Mouse (Mus musculus) B cell, adult (primary cell): Measurements from ENCODE around the gene Sp140. TPM values are rescaled to one million over a fixed set of nuclear protein-coding genes. Genes with fewer than 3 reads are reported as not detected.

Source experiments
- total RNA-seq: library from RNA; stranded (reverse); gene quantifications from 4 replicates; pipeline ENCODE4 v1.2.4, GENCODE M21; 2023; ENCODE audit not compliant: inconsistent age

Sp140 gene
- total RNA-seq, result 160 to 178 TPM (median 174 TPM) in 4 replicates

DNA sequence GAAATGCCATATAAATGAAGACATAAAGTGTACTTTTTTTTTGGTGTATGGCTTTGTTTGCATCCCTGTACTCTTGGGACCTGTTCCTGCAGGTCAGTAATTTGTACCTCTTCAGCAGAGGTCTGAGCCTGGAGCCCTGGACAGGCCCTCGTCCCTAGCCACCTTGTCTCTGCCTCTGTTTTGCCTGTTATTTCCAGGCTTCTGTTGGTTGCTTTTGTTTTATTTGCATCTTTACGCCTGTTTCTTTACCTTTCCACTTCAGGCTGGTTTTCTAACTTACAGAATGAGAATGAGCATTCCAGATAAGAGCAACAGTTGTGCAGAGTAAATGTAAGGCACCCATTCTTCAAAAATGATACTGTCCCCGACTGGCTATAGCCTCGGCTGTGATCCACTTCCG is at the start of gene Sp140:
Gene Sp140 (plus strand): TSS at position 301 of the 400 bp plus-strand sequence.

DNA sequence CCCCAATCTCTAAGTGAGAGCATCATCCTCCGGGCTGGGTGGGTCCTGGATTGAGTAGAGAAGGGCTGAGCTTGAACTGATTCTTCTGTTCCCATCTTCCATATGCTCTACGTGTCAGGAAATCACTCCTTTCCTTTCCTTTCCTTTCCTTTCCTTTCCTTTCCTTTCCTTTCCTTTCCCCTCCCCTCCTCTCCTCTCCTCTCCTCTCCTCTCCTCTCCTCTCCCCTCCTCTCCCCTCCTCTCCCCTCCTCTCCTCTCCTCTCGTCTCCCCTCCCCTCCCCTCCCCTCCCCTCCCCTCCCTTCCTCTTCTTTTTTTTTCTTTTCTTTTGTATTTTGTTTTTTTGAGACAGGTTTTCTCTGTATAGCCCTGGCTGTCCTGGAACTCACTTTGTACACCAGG is 24.8 kb upstream of the Sp140 start, which contains the start of gene G530012D18Rik:
Gene G530012D18Rik (plus strand): TSS at position 301 of the 400 bp plus-strand sequence.

DNA sequence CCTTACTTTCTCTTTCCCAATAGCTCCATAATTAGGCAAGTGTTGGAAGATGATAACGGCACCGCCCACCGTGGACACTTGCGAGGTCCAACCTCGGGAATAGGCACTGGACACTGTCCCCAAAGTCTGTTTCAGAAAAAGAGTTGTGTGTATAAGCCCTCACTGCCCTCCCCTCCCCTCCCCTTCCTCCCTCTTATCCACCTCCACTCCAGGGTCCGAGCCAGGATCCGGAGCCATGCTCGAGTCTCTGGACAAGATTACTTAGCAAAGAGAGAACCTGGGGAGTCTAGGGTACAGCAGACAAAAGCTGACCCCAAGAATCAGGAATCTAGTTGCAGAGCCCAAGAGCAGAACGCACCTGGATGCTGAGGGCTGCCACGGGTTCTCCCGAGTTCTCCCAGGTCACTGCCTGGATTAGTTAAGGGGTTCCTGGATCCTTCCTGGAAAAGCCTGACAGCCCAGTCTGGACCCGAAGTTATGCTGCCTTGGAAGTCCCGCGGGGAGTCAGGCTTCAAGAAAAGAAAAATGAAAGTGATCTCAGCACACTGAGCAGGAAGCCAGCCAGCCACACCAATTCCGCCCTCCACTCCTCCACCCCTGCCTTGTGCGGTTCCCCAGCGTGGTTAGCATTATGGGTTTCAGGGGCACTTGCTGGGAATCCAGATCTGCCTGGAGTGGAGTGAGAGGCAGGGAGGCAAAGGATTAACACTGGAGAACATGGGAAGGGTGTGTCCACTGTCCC is 1.7 kb upstream of the Sp140 start, which contains the start of gene Sp110:
Gene Sp110 (minus strand): TSS at position 547 of the 742 bp plus-strand sequence.

DNA sequence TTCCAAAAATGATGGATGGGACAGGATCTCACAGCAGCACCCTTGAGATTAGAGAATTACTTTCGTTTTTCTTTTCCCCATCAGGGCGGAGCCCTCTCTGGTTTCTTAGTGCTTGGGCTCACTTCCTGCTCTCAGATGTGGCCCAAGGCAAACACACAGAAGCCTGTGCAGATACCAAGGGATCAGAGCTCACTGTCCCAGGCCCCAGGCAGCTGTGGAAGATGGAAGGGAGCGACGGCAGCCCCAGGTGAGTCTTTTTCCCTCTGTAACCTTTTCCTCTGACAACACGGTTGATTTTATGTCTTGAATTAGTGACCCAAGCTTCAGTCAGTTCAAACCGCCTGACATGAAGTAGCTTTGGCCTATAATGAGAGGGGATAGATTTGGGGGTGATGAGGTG is 49.7 kb downstream of the Sp140 start, which contains the start of gene Sp100:
Gene Sp100 (plus strand): TSS at position 108 of the 400 bp plus-strand sequence.

Other genes with a start within 250 kb of the Sp140 start
- not detected in 4 replicates for gene G530012D18Rik, start 24.7 kb upstream of the Sp140 start, total RNA-seq
- 193 to 218 TPM (median 211 TPM) in 4 replicates for gene Sp110, start 1.6 kb upstream of the Sp140 start, total RNA-seq
- 457 to 554 TPM (median 488 TPM) in 4 replicates for gene Sp100, start 49.6 kb downstream of the Sp140 start, total RNA-seq
- 126 to 154 TPM (median 140 TPM) in 4 replicates for gene A630001G21Rik, start 178.3 kb downstream of the Sp140 start, total RNA-seq
- 101 to 130 TPM (median 121 TPM) in 4 replicates for gene Cab39, start 193.1 kb downstream of the Sp140 start, total RNA-seq